Mouse (Mus musculus): ENCODE results near the gene Orm1. TPM values are rescaled to one million over a fixed set of nuclear protein-coding genes. Genes with fewer than 3 reads are reported as not detected.
A peak's percentile ranks its signal among the peaks of the same experiment; 100 is the strongest.
"Not testable (repeated sequence)": the region's sequence is repeated elsewhere in the genome, so short reads cannot be mapped to it uniquely, and the experiment has no call there.

The Orm1 gene
- total and polyA plus RNA-seq, 3 experiments = not detected

DNA sequence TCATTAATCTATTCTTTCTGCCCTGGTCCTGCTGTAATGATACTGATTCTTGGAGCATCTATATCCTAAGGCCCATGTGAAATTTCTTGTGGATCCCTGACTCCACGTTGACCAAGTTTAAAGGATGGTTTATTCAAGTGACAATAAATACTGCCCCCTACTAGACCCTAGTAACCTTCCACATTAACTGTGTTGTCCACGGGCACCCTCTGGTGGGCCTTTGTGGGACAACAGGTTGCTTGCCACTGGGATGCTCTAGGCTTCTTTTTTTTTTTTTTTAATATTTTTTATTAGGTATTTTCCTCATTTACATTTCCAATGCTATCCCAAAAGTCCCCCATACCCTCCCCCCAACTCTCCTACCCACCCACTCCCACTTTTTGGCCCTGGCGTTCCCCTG is 24.8 kb upstream of the Orm1 start:
- H3K27me3 ChIP-seq (ENCODE audit: control insufficient read depth in 1 of 2, insufficient read depth in 2 of 2, low read length in 2 of 2); H3K9ac ChIP-seq (ENCODE audit: control insufficient read depth, low read depth, low read length, poor library complexity, severe bottlenecking); H3K36me3 ChIP-seq (ENCODE audit: control insufficient read depth in 1 of 2, insufficient read depth in 2 of 2, low read length in 2 of 2); DNase-seq (ENCODE audit: low read depth, low spot score); H3K9me3 ChIP-seq (replicated peaks; ENCODE audit: insufficient read depth, low read length); H3K4me1 ChIP-seq (ENCODE audit: control insufficient read depth in 1 of 2, insufficient read depth in 2 of 2, low read length in 2 of 2); H3K4me3 ChIP-seq (ENCODE audit: control insufficient read depth in 1 of 2, insufficient read depth in 1 of 2, low read depth in 2 of 2, low read length in 2 of 2); H3K79me2 ChIP-seq (ENCODE audit: control insufficient read depth, insufficient read depth, low read length, poor library complexity); H3K27ac ChIP-seq (ENCODE audit: control insufficient read depth, low read depth, low read length): not testable (repeated sequence)
- TF ChIP-seq RAD21 (IDR thresholded peaks at IDR 0.05; ENCODE audit: low read depth, low read length) = peak; percentile 11; the same call in 1 of the 2 replicates
- TF ChIP-seq SMC3 (IDR thresholded peaks at IDR 0.05; ENCODE audit: low read depth, low read length) = peak; percentile 19; the same call in 1 of the 2 replicates
- peak in 2 of 3 experiments; percentile 24 to 38; a peak in 4 of 6 replicates for TF ChIP-seq CTCF (IDR thresholded peaks at IDR 0.05 in 2 of 3, conservative IDR thresholded peaks at IDR 0.05 in 1 of 3; ENCODE audit: control insufficient read depth in 1 of 3, insufficient read depth in 1 of 3, low read depth in 2 of 3, low read length in 3 of 3, poor library complexity in 1 of 3, severe bottlenecking in 1 of 3)

DNA sequence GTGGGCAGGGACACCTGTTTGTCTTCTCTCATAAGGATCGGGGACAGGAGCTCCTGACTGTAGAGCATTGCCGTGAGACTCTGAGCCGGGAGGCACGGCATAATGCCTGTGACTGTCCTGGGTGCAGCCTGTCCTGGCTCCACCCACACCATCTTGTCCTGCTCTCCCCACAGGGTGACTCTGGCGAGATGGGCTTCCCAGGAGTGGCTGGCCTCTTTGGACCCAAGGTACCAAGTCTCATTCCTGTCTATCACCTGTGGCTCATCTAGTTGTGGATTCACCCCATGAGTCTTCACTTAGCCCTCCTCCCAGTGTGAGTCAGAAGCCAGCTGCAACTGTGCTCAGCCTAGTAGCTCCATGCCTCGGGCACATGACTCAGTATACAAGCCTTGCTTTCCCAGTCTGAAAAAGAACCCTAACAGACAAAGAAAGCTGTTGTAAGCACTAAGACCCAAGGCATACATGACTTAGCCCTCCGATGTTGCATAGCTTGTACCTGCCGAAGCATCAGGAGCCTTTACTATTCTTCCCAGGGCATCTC is 21.0 kb upstream of the Orm1 start:
- Histone ChIP-seq H3K9ac (ENCODE audit: control insufficient read depth, low read depth, low read length, poor library complexity, severe bottlenecking) (no peak overlapping the region), H3K79me2 (ENCODE audit: control insufficient read depth, insufficient read depth, low read length, poor library complexity) (no peaks in the 10 kb centered on the region), H3K27me3 (ENCODE audit: control insufficient read depth in 1 of 2, insufficient read depth in 2 of 2, low read length in 2 of 2) (no peaks in the 10 kb centered on the region), H3K27ac (ENCODE audit: control insufficient read depth, low read depth, low read length) (no peak overlapping the region), H3K9me3 (replicated peaks; ENCODE audit: insufficient read depth, low read length) (no peaks in the 10 kb centered on the region), H3K4me1 (ENCODE audit: control insufficient read depth in 1 of 2, insufficient read depth in 2 of 2, low read length in 2 of 2) (no peaks in the 10 kb centered on the region), H3K36me3 (ENCODE audit: control insufficient read depth in 1 of 2, insufficient read depth in 2 of 2, low read length in 2 of 2) (no peaks in the 10 kb centered on the region), H3K4me3 (ENCODE audit: control insufficient read depth in 1 of 2, insufficient read depth in 1 of 2, low read depth in 2 of 2, low read length in 2 of 2) (no peak overlapping the region)
- no peak for TF ChIP-seq RAD21 (IDR thresholded peaks at IDR 0.05; ENCODE audit: low read depth, low read length)
- no peak for TF ChIP-seq TCF12 (IDR thresholded peaks at IDR 0.05; ENCODE audit: low read depth, low read length)
- TF ChIP-seq CTCF (IDR thresholded peaks at IDR 0.05 in 2 of 3, conservative IDR thresholded peaks at IDR 0.05 in 1 of 3; ENCODE audit: control insufficient read depth in 1 of 3, insufficient read depth in 1 of 3, low read depth in 2 of 3, low read length in 3 of 3, poor library complexity in 1 of 3, severe bottlenecking in 1 of 3) = no peak
- TF ChIP-seq USF2 (IDR thresholded peaks at IDR 0.05; ENCODE audit: borderline replicate concordance in 1 of 2, insufficient read depth in 1 of 2, low read depth in 1 of 2, low read length in 2 of 2) = no peak
- TF ChIP-seq ETS1 (IDR thresholded peaks at IDR 0.05; ENCODE audit: low read depth, low read length) = no peak
- TF ChIP-seq ZMIZ1 (IDR thresholded peaks at IDR 0.05; ENCODE audit: low read depth, low read length) = no peak
- no peak for TF ChIP-seq POLR2AphosphoS5 (IDR thresholded peaks at IDR 0.05; ENCODE audit: borderline replicate concordance, low read depth, low read length)
- TF ChIP-seq JUND (IDR thresholded peaks at IDR 0.05; ENCODE audit: low read depth, low read length) = no peak
- no peak for TF ChIP-seq ELF1 (IDR thresholded peaks at IDR 0.05; ENCODE audit: low read depth, low read length)
- no peak for TF ChIP-seq MYB (IDR thresholded peaks at IDR 0.05; ENCODE audit: low read depth, low read length)
- no peak for TF ChIP-seq MEF2A (IDR thresholded peaks at IDR 0.05; ENCODE audit: extremely low read depth, insufficient replicate concordance, low read depth, low read length, poor library complexity, severe bottlenecking)
- TF ChIP-seq KAT2A (conservative IDR thresholded peaks at IDR 0.05; ENCODE audit: low read depth, low read length) = no peak
- TF ChIP-seq ZKSCAN1 (IDR thresholded peaks at IDR 0.05; ENCODE audit: low read depth, low read length) = no peak
- TF ChIP-seq E2F4 (IDR thresholded peaks at IDR 0.05; ENCODE audit: borderline replicate concordance, low read depth, low read length) = no peak
- no peak for TF ChIP-seq MYC (IDR thresholded peaks at IDR 0.05; ENCODE audit: low read depth, low read length)
- no peak for TF ChIP-seq MAFK (IDR thresholded peaks at IDR 0.05; ENCODE audit: borderline replicate concordance, low read depth, low read length)
- no peak for TF ChIP-seq UBTF (IDR thresholded peaks at IDR 0.05; ENCODE audit: borderline replicate concordance, insufficient read depth, low read depth, low read length)
- no peak for TF ChIP-seq CHD2 (IDR thresholded peaks at IDR 0.05; ENCODE audit: low read length)
- no peak for DNase-seq (ENCODE audit: low read depth, low spot score)
